Mouse (Mus musculus) heart, postnatal 0 days (tissue): Measurements from ENCODE around the gene Comt.

Experiments
- CTCF ChIP-seq: IDR thresholded peaks from 2 replicates; pipeline ENCODE4 v1.5.1; 2016; ENCODE audit warnings: antibody characterized with exemption, control low read depth, low read depth
- EP300 ChIP-seq: IDR thresholded peaks from 2 replicates; pipeline ENCODE4 v1.6.1; 2016; ENCODE audit warnings: antibody characterized with exemption, low read depth

GRCm38 (mm10) chr16:18416837-18417236 is 9.8 kb downstream of the Comt start:
- TF ChIP-seq CTCF (no peak), EP300 (no peak)
